Mouse (Mus musculus) liver, embryonic 14.5 days (tissue): ENCODE measurements around the gene Cracr2b.

Experiments used
- CTCF ChIP-seq: IDR thresholded peaks from 2 replicates; pipeline ENCODE4 v1.5.1; 2016; ENCODE audit warnings: antibody characterized with exemption, low read depth, control low read depth
- EP300 ChIP-seq: IDR thresholded peaks from 2 replicates; pipeline ENCODE4 v1.6.1; 2016; ENCODE audit warnings: antibody characterized with exemption, low read depth

GRCm38 (mm10) chr7:141418970-141419369 is 41.9 kb upstream of the Cracr2b start:
- no peak for TF ChIP-seq CTCF
- no peak for TF ChIP-seq EP300
